Mouse (Mus musculus) lung, embryonic 14.5 days (tissue): ENCODE data around the gene Uba6. TPM values are rescaled to one million over a fixed set of nuclear protein-coding genes. Genes with fewer than 3 reads are reported as not detected.

Experiments
- ATAC-seq: fragments of 200-750 bp; cut with Nextera tagmentation; 2 replicates; pipeline ENCODE4 v1.8.0; 2017; ENCODE audit warnings: mild to moderate bottlenecking, moderate TSS enrichment, moderate library complexity; ENCODE audit not compliant: insufficient read depth
- DNase-seq: peaks from one replicate; pipeline ENCODE4 v3.0.0-alpha.2; 2015
- H3K27ac ChIP-seq: fragments of 300-500 bp; sonication (generic); 2 replicates; pipeline ENCODE4 v1.5.1; 2014; ENCODE audit warnings: low read depth, mild to moderate bottlenecking, moderate library complexity
- H3K27me3 ChIP-seq: fragments of 300-500 bp; sonication (generic); 2 replicates; pipeline ENCODE4 v1.6.1; 2014; ENCODE audit warnings: low read length, control low read depth; ENCODE audit not compliant: insufficient read depth
- H3K36me3 ChIP-seq: fragments of 300-500 bp; sonication (generic); 2 replicates; pipeline ENCODE4 v1.6.1; 2014; ENCODE audit warnings: control low read depth; ENCODE audit not compliant: insufficient read depth
- H3K4me1 ChIP-seq: fragments of 300-500 bp; sonication (generic); 2 replicates; pipeline ENCODE4 v1.6.1; 2014; ENCODE audit warnings: antibody characterized with exemption, control low read depth; ENCODE audit not compliant: insufficient read depth
- H3K4me2 ChIP-seq: fragments of 300-500 bp; sonication (generic); 2 replicates; pipeline ENCODE4 v1.6.1; 2014; ENCODE audit warnings: mild to moderate bottlenecking
- H3K4me3 ChIP-seq: fragments of 300-500 bp; sonication (generic); 2 replicates; pipeline ENCODE4 v1.5.1; 2014; ENCODE audit warnings: low read depth, low read length
- H3K9ac ChIP-seq: fragments of 300-500 bp; sonication (generic); 2 replicates; pipeline ENCODE4 v1.6.1; 2014
- H3K9me3 ChIP-seq: fragments of 300-500 bp; sonication (generic); 2 replicates; pipeline ENCODE4 v1.6.1; 2016; ENCODE audit warnings: low read depth, low read length, control low read depth
- CTCF ChIP-seq: IDR thresholded peaks from 2 replicates; pipeline ENCODE4 v1.5.1; 2016; ENCODE audit warnings: antibody characterized with exemption, low read depth
- WGBS: fragments of 180-500 bp; shearing (Covaris S2); extraction: QIAGEN DNeasy Blood & Tissue Kit; methylation state at CpG from one replicate; pipeline ENCODE4 v1.1.7; 2014; 5-methylcytosine and 5-hydroxymethylcytosine counted together
- polyA plus RNA-seq: library from polyadenylated mRNA; unstranded; fragments of >200 nt; fragmentation: Nextera tagmentation; extraction: Ambion mirVana; gene quantifications from 2 replicates; pipeline ENCODE4 v1.2.1, GENCODE M21; 2014

Uba6 gene
- polyA plus RNA-seq, 1 experiment from 2014 or later = 19.1 TPM

GRCm38 (mm10) chr5:86065101-86065875, 107.3 kb downstream of the Uba6 start, which contains the start of gene Cenpc1:
Cenpc1 (minus strand) TSS chr5:86065583.
- no peaks in the 10 kb centered on the region for H3K4me1 ChIP-seq
- H3K4me2 ChIP-seq = peak within 1 kb of the TSS; percentile 71
- no peaks in the 10 kb centered on the region for H3K27me3 ChIP-seq
- no peaks in the 10 kb centered on the region for H3K9me3 ChIP-seq
- no peaks in the 10 kb centered on the region for H3K36me3 ChIP-seq
- peak; percentile 91 for ATAC-seq
- under 1% methylated on average over 60 of the region's 60 CpGs for WGBS
- no peak for TF ChIP-seq CTCF
- H3K9ac ChIP-seq = peak within 1 kb of the TSS; percentile 77
- peak within 1 kb of the TSS; percentile 91 for H3K27ac ChIP-seq
- peak; percentile 98 for DNase-seq
- H3K4me3 ChIP-seq = peak within 1 kb of the TSS; percentile 71

DNA sequence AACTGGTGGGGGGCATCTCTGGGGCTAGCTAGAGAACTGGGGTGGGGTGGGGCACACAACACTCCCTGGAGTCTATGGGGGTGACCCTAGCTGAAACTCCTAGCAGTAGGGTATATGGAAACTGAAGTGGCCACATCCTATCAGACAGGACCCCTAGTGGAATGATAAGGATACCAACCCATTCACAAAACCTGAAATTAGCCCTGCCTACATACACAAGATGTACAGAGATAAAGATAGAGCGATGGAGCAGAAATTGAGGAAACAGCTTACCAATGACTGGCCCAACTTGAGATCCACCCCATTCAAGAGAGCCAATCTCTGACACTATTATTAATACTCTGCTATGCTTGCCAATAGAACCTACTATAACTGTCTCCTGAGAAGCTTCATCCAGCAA, 109.1 kb downstream of the Uba6 start:
- H3K4me3 ChIP-seq = 0 out of 2 replicates have a peak overlapping the region, but pooled peaks have one; percentile 71
- no peak for ATAC-seq
- no peak for DNase-seq
- H3K4me1 ChIP-seq = no peaks in the 10 kb centered on the region
- TF ChIP-seq CTCF = no peak
- H3K36me3 ChIP-seq = peaks cover 6% of the 10 kb centered on the region; the same call in 1 of the 2 replicates
- WGBS = 90% methylated on average over 1 of the region's 1 CpGs
- H3K27me3 ChIP-seq = no peaks in the 10 kb centered on the region
- H3K4me2 ChIP-seq = peak overlapping the region; percentile 65
- H3K27ac ChIP-seq = no peak overlapping the region
- H3K9ac ChIP-seq = no peak overlapping the region
- H3K9me3 ChIP-seq = no peaks in the 10 kb centered on the region

Other genes starting within 250 kb of the Uba6 start
- 38.0 and 38.3 TPM in 2 replicates for gene Cenpc1, start 107.2 kb downstream of the Uba6 start, polyA plus RNA-seq
- gene Stap1, start 101.1 kb downstream of the Uba6 start, polyA plus RNA-seq = 0.25 and 0.34 TPM in 2 replicates
- gene Gnrhr, start 25.1 kb upstream of the Uba6 start, polyA plus RNA-seq = not detected in 2 replicates
- gene Tmprss11c, start 116.5 kb upstream of the Uba6 start, polyA plus RNA-seq = not detected in 2 replicates
- not detected in 2 replicates for gene Tmprss11d, start 200.6 kb upstream of the Uba6 start, polyA plus RNA-seq